In the genomic region with DNA sequence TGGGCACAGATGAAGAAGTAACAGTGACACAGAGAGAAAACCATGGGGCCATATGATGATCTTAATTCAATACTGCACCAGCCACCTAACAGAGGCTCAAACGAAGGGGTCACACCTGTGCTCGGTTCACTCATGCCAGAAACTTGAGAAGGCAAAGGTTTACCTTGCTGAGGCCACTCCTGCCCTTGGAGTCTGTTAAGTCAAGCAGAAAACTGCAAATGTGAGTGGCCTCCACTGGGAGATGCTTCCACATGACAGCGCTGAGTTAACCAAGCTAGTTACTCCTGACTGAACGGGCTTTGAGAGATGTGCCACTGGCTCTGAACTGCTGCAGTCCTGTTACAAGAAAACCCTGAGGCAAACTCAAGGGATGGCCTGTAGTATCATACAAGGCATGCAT, we compare ENCODE assay signal across 12 mouse cellular contexts.
"Had no signal": no experiment of that assay in that cellular context is flagged by ENCODE, and none has a peak within 500 bp of the region (broad histone marks: within the 10 kb centered on the region; RNA-seq: fewer than 3 reads in every experiment).

No protein-coding gene starts in this region.

- H3K4me1 ChIP-seq: limb, embryonic 10.5 days; neural tube, embryonic 15.5 days had no signal

- H3K36me3 ChIP-seq: limb, embryonic 10.5 days; liver, embryonic 12.5 days; midbrain, embryonic 10.5 days; neural tube, embryonic 15.5 days had no signal

- H3K9ac ChIP-seq: liver, embryonic 12.5 days; lung, embryonic 14.5 days; neural tube, embryonic 15.5 days had no signal

- ATAC-seq: liver, embryonic 12.5 days had no signal

- H3K9me3 ChIP-seq: limb, embryonic 10.5 days; liver, embryonic 12.5 days; midbrain, embryonic 10.5 days; neural tube, embryonic 15.5 days had no signal

- H3K4me2 ChIP-seq: liver, embryonic 12.5 days; lung, embryonic 14.5 days; neural tube, embryonic 15.5 days had no signal

- H3K4me3 ChIP-seq: layer of hippocampus, adult 2 months; limb, embryonic 10.5 days; liver, embryonic 12.5 days; midbrain, embryonic 10.5 days; myocyte; neural tube, embryonic 15.5 days had no signal

- H3K27ac ChIP-seq: layer of hippocampus, adult 2 months; limb, embryonic 10.5 days; liver, embryonic 12.5 days; midbrain, embryonic 10.5 days; neural tube, embryonic 15.5 days had no signal

- H3K27me3 ChIP-seq: liver, embryonic 12.5 days; neural tube, embryonic 15.5 days had no signal

- DNase-seq: lung, embryonic 14.5 days; lung, postnatal 10 days; lung, postnatal 4 days; midbrain, embryonic 14.5 days; right cerebral cortex, postnatal 14 days; thymus, postnatal 4 days had no signal
